Mouse (Mus musculus) liver, adult 2 months (tissue): ENCODE results near the gene Eif4e3. TPM values are rescaled to one million over a fixed set of nuclear protein-coding genes. Genes with fewer than 3 reads are reported as not detected.

Experiments
- DNase-seq: peaks from one replicate; pipeline ENCODE4 v3.0.0-alpha.2; 2011; ENCODE audit warnings: low read depth, low spot score; ENCODE audit errors: extremely low read depth
- H3K27ac ChIP-seq: fragments of 200-500 bp; replicated peaks from 2 replicates; pipeline ENCODE4 v1.5.1; 2012; ENCODE audit warnings: low read depth, mild to moderate bottlenecking, control low read depth, inconsistent platforms, low read length; ENCODE audit not compliant: insufficient read depth
- H3K27me3 ChIP-seq: fragments of 200-500 bp; 2 replicates; pipeline ENCODE4 v1.6.1; 2012; ENCODE audit warnings: mild to moderate bottlenecking, moderate library complexity, low read length, inconsistent platforms; ENCODE audit not compliant: control insufficient read depth, insufficient read depth
- H3K36me3 ChIP-seq: fragments of 200-500 bp; 2 replicates; pipeline ENCODE4 v1.6.1; 2012; ENCODE audit warnings: low read length, inconsistent platforms; ENCODE audit not compliant: control insufficient read depth, insufficient read depth
- H3K4me1 ChIP-seq: fragments of 200-500 bp; 2 replicates; pipeline ENCODE4 v1.6.1; 2011; ENCODE audit warnings: low read length; ENCODE audit not compliant: control insufficient read depth, insufficient read depth
- H3K4me3 ChIP-seq: fragments of 200-500 bp; 2 replicates; pipeline ENCODE4 v1.5.1; 2011; ENCODE audit warnings: low read depth, mild to moderate bottlenecking, control low read depth, low read length, moderate library complexity; ENCODE audit not compliant: insufficient read depth
- H3K79me2 ChIP-seq: fragments of 200-500 bp; 2 replicates; pipeline ENCODE4 v1.6.1; 2012; ENCODE audit warnings: inconsistent platforms, mild to moderate bottlenecking, low read length, moderate library complexity; ENCODE audit not compliant: control insufficient read depth, insufficient read depth
- H3K9ac ChIP-seq: fragments of 200-500 bp; 2 replicates; pipeline ENCODE4 v1.6.1; 2012; ENCODE audit warnings: low read depth, mild to moderate bottlenecking, control low read depth, inconsistent platforms, low read length
- CTCF ChIP-seq: fragments of 200-500 bp; IDR thresholded peaks from 2 replicates; pipeline ENCODE4 v1.5.1; 2011; ENCODE audit warnings: low read depth, low read length, control low read depth
- POLR2A ChIP-seq: fragments of 200-500 bp; IDR thresholded peaks from 2 replicates; pipeline ENCODE4 v1.6.1; 2011; ENCODE audit warnings: low read length, control low read depth; ENCODE audit not compliant: insufficient read depth; ENCODE audit errors: extremely low read depth
- WGBS: fragments of 180-500 bp; shearing (Covaris S2); methylation state at CpG from one replicate; pipeline ENCODE4 v1.1.7; 2018; 5-methylcytosine and 5-hydroxymethylcytosine counted together
- polyA plus RNA-seq: library from polyadenylated mRNA; depleted of rRNA; stranded (reverse); fragments of >200 nt; gene quantifications from 2 replicates; pipeline ENCODE4 v1.2.3, GENCODE M21; 2012; rRNA removed
- total RNA-seq: library from RNA; depleted of rRNA; stranded (reverse); fragments of >200 nt; gene quantifications from 2 replicates; pipeline ENCODE4 v1.2.3, GENCODE M21; 2014; rRNA removed

The Eif4e3 gene
- total RNA-seq (2.7 and 4.1 TPM in 2 replicates), polyA plus RNA-seq (1.3 and 1.5 TPM in 2 replicates)

DNA sequence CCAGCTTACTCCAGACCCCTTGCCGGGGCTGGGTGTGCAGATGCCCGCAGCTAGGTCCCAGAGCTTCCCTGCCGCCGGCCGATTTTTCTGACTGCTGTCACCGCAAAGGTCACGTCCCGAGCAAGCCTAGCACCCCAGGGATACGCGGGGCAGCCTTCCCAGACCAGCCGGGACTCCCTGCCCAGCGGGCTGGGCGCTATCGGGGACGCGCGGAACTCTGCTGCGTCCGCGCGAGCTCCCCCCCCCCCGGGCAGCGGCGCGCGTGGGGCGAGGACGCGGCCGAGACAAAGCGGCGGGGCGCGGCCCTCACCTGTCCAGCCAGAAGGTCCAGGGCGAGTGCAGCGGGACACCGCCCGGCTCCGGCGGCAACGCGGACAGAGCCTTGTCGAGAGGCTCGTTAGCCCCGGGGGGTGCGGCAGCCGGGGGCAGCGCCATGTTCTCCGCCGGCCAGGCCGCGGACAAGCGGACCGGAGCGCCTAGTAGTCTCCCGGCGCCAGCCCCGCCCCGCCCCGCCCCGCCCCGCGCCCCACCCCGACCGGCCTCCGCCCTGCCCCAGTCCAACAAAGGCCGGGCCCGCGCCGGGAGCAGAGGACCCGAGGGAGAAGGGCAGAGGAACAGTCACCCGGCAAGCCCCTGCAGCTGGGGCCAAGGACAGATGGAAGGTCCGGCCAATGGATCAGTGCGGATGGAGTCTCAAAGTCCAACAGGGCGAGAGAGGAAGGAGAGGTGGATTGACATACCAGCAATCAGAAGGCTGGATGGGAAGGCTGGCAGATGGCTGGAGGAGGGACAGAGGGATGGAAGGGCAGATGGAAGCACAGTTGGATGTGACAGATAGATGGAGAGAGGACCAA lies at the start of gene Eif4e3, which contains the start of gene Gm20696:
TSS of gene Eif4e3 (minus strand) at position 454 of the 854 bp plus-strand sequence.
TSS of gene Gm20696 (minus strand) at position 480 of the 854 bp plus-strand sequence.
- Histone ChIP-seq H3K36me3 (no peaks in the 10 kb centered on the region), H3K4me1 (no peaks in the 10 kb centered on the region; the same call in 1 of the 2 replicates), H3K27me3 (no peaks in the 10 kb centered on the region), H3K4me3 (peak within 1 kb of the TSS; percentile 87), H3K9ac (peak within 1 kb of the TSS; percentile 85), H3K79me2 (no peaks in the 10 kb centered on the region; the same call in 1 of the 2 replicates), H3K27ac (peak within 1 kb of the TSS; percentile 46)
- peak; percentile 59 for DNase-seq
- TF ChIP-seq CTCF (no peak), POLR2A (no peak)
- whole genome bisulfite sequencing = under 1% methylated on average over 75 of the region's 75 CpGs

DNA sequence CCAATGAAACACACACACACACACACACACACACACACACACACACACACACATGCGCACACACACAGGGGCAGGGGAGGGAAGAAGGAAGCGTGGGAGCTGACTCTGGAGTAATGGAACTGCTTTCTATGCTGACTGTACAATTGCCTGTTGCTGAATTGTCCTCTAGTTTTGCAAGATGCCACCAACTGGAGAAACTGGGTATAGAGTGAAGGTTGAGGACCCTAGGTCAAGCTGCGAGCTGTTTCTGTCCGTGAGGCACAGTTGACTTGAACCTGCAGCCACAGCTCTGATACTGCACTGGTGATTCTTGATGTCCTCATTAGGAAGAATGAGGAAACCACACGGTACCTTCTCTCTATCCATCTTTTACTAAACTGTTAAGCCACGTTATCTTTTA lies 49.3 kb upstream of the Eif4e3 start:
- H3K27ac ChIP-seq = no peak overlapping the region
- no peak overlapping the region for H3K9ac ChIP-seq
- no peaks in the 10 kb centered on the region for H3K36me3 ChIP-seq
- no peak overlapping the region for H3K4me3 ChIP-seq
- no peaks in the 10 kb centered on the region for H3K4me1 ChIP-seq
- 53% methylated on average over 6 of the region's 6 CpGs for WGBS
- no peak for DNase-seq
- no peak for TF ChIP-seq CTCF
- TF ChIP-seq POLR2A = no peak
- H3K27me3 ChIP-seq = 0 out of 2 replicates have a peak, but pooled peaks cover 2% of the 10 kb centered on the region
- H3K79me2 ChIP-seq = no peaks in the 10 kb centered on the region

DNA sequence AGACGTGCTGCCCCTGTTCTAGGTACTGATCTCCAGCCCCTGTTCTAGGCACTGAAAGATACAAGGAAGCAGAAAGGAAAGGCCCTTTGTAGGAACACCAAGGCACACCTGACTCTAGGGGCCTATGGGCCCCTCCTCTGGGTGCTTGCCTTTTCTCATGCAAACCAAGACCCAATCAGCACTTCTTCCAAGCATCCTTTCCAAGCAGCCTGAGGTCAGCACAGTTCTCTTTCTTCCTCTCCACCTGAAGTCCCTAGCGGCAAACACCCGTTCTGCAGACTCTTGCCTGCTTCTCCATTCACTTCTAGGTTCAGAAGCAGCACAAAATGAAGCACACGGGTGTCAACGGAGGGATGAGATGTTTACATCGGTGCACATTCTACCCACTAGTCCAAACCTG lies 48.6 kb upstream of the Eif4e3 start:
- TF ChIP-seq POLR2A (no peak), CTCF (no peak)
- 0 out of 2 replicates have a peak, but pooled peaks cover 2% of the 10 kb centered on the region for H3K27me3 ChIP-seq
- no peak overlapping the region for H3K9ac ChIP-seq
- no peaks in the 10 kb centered on the region for H3K79me2 ChIP-seq
- 63% methylated on average over 6 of the region's 6 CpGs for WGBS
- no peak overlapping the region for H3K27ac ChIP-seq
- no peak overlapping the region for H3K4me3 ChIP-seq
- DNase-seq = no peak
- no peaks in the 10 kb centered on the region for H3K4me1 ChIP-seq
- H3K36me3 ChIP-seq = no peaks in the 10 kb centered on the region

DNA sequence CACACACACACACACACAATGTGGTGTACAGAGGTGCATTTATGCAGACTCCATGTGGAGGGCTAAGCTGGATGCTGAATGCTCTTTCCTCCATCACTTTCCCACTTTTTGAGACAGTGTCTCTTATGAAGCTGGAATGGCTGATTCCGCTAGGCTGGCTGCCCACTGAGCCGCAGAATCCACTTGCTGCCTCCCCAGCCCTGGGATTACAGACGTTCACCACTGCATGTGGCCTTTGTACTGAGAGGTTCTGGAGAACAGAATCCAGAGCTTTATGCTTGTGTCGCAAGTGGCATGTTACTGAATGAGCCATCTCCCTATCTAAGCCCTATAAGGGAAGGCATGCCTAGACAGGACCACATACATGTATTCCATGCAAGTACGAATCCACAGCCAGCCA lies 46.7 kb upstream of the Eif4e3 start:
- Histone ChIP-seq H3K9ac (no peak overlapping the region), H3K27me3 (0 out of 2 replicates have a peak, but pooled peaks cover 2% of the 10 kb centered on the region), H3K79me2 (no peaks in the 10 kb centered on the region), H3K4me1 (no peaks in the 10 kb centered on the region), H3K36me3 (no peaks in the 10 kb centered on the region), H3K4me3 (no peak overlapping the region), H3K27ac (no peak overlapping the region)
- WGBS = 79% methylated on average over 5 of the region's 5 CpGs
- TF ChIP-seq CTCF = no peak
- no peak for TF ChIP-seq POLR2A
- no peak for DNase-seq

DNA sequence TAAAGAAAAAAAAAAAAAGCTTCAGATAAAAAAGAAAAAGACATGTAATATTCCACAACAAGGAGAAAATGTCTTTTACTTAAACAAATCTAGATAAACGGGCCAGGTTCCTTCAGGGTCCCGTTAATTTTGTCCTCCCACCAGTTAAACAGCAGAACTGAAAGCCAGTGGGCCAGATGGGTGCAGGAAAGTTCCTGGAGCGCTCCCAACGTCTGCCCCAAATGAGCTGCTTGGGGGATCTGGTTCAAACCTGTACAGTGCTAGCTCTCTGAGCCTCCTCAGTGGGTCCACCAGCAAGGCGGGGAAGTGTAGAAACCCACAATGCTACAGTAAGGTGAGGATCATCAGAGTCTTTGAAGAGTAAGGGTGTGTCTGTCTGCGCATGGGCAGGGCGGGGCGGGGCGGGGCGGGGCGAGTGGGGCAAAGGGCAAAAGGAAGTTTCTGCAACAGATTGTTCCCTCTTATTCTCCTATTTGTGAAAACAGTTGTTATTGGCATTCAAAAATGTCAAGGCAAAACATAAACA lies 45.1 kb upstream of the Eif4e3 start:
- TF ChIP-seq POLR2A = no peak
- no peak for TF ChIP-seq CTCF
- WGBS = 63% methylated on average over 11 of the region's 11 CpGs
- no peak overlapping the region for H3K9ac ChIP-seq

More for the DNA sequence above, 45.1 kb upstream of the Eif4e3 start:
- no peak overlapping the region for H3K4me3 ChIP-seq
- H3K27me3 ChIP-seq = 0 out of 2 replicates have a peak, but pooled peaks cover 2% of the 10 kb centered on the region
- H3K4me1 ChIP-seq = no peaks in the 10 kb centered on the region
- no peak overlapping the region for H3K27ac ChIP-seq
- DNase-seq = no peak
- H3K79me2 ChIP-seq = no peaks in the 10 kb centered on the region
- H3K36me3 ChIP-seq = no peaks in the 10 kb centered on the region
